In the genomic region with DNA sequence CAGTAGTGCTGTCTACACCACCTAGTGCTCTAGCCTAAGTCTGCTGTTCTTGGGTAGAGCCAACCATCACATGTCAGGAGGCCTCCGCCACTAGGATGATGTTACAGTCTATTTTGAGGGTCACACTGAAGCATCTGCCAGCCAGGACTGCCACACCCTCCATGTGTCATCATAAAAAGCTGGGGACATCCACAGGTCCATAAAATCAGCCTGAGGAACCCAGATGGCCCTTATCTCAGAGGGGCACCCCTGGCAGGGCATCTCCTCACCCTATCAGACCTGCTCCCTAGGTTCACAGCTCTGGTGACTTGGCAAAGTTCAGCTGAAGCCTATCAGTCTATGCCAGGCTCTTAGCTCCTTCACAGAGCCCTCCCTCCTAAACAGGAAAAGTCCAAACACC, we compare ENCODE assay signal across 11 mouse cellular contexts. TPM values are rescaled to one million over a fixed set of nuclear protein-coding genes. Genes with fewer than 3 reads are reported as not detected.
DNase-seq lines count a peak whose midpoint lies in the region; ATAC-seq lines count a peak whose summit lies in the region.
"Had no signal": no experiment of that assay in that cellular context is flagged by ENCODE, and none has a peak within 500 bp of the region (broad histone marks: within the 10 kb centered on the region; RNA-seq: fewer than 3 reads in every experiment).

No protein-coding gene starts in this region.

- H3K4me3 ChIP-seq in hindbrain, embryonic 16.5 days (ENCODE audit: low read length) = no peak overlapping the region
- no peak overlapping the region for H3K4me3 ChIP-seq in hindbrain, embryonic 12.5 days
- no peak overlapping the region for H3K4me3 ChIP-seq in forebrain, embryonic 15.5 days
- H3K4me3 ChIP-seq: left cerebral cortex, adult 2 months had no signal

- no peak overlapping the region for H3K9ac ChIP-seq in hindbrain, embryonic 16.5 days (ENCODE audit: low read depth, low read length)
- no peak overlapping the region for H3K9ac ChIP-seq in hindbrain, embryonic 12.5 days
- H3K9ac ChIP-seq in forebrain, embryonic 15.5 days (replicated peaks) = no peak overlapping the region

- H3K27ac ChIP-seq in hindbrain, embryonic 16.5 days (ENCODE audit: low read depth, low read length) = no peak overlapping the region
- H3K27ac ChIP-seq in hindbrain, embryonic 12.5 days = no peak overlapping the region
- H3K27ac ChIP-seq in forebrain, embryonic 15.5 days (replicated peaks) = no peak overlapping the region
- H3K27ac ChIP-seq: left cerebral cortex, adult 2 months had no signal

- no peak for DNase-seq in thymus, postnatal 14 days
- no peak for DNase-seq in thymus, postnatal 0 days (ENCODE audit: low spot score)

- ATAC-seq in hindbrain, embryonic 16.5 days = 0 out of 2 replicates have a peak, but pooled peaks have one; percentile 13
- no peak for ATAC-seq in hindbrain, embryonic 12.5 days (ENCODE audit: low FRiP score)
- ATAC-seq in erythroblast, adult 5-6 weeks (replicated peaks; ENCODE audit: low FRiP score, poor library complexity, severe bottlenecking) = peak; percentile 72
- peak; percentile 53 to 68; a peak in 3 of 4 replicates for ATAC-seq in hematopoietic stem cell, adult 5-6 weeks (replicated peaks in 1 of 2; ENCODE audit: insufficient read depth in 1 of 2, low FRiP score in 2 of 2, low TSS enrichment in 1 of 2, low read depth in 1 of 2, poor library complexity in 2 of 2, severe bottlenecking in 2 of 2)
- peak; percentile 94 for ATAC-seq in megakaryocyte-erythroid progenitor cell, adult 5-6 weeks (replicated peaks; ENCODE audit: low FRiP score, low TSS enrichment, poor library complexity, severe bottlenecking)
- no peak for ATAC-seq in forebrain, embryonic 15.5 days (replicated peaks)

- peaks cover 10% of the 10 kb centered on the region for H3K4me1 ChIP-seq in hindbrain, embryonic 16.5 days (ENCODE audit: control insufficient read depth, insufficient read depth, low read depth, low read length)
- peaks cover 7% of the 10 kb centered on the region for H3K4me1 ChIP-seq in hindbrain, embryonic 12.5 days
- peaks cover 23% of the 10 kb centered on the region for H3K4me1 ChIP-seq in forebrain, embryonic 15.5 days

- no peaks in the 10 kb centered on the region for H3K27me3 ChIP-seq in hindbrain, embryonic 16.5 days (replicated peaks; ENCODE audit: control insufficient read depth, insufficient read depth, low read length)
- no peaks in the 10 kb centered on the region for H3K27me3 ChIP-seq in hindbrain, embryonic 12.5 days
- no peaks in the 10 kb centered on the region for H3K27me3 ChIP-seq in forebrain, embryonic 15.5 days

- H3K36me3 ChIP-seq in hindbrain, embryonic 16.5 days (ENCODE audit: control insufficient read depth, insufficient read depth, low read length) = peaks cover 5% of the 10 kb centered on the region; the same call in 1 of the 2 replicates
- peaks cover 53% of the 10 kb centered on the region for H3K36me3 ChIP-seq in hindbrain, embryonic 12.5 days
- H3K36me3 ChIP-seq in forebrain, embryonic 15.5 days = peaks cover 52% of the 10 kb centered on the region

- no peak overlapping the region for H3K4me2 ChIP-seq in hindbrain, embryonic 16.5 days (ENCODE audit: low read length)
- no peak overlapping the region for H3K4me2 ChIP-seq in hindbrain, embryonic 12.5 days (replicated peaks)
- no peak overlapping the region for H3K4me2 ChIP-seq in forebrain, embryonic 15.5 days (replicated peaks)

- H3K9me3 ChIP-seq in hindbrain, embryonic 16.5 days (ENCODE audit: control insufficient read depth, low read length) = no peaks in the 10 kb centered on the region
- H3K9me3 ChIP-seq in hindbrain, embryonic 12.5 days (replicated peaks) = no peaks in the 10 kb centered on the region
- no peaks in the 10 kb centered on the region for H3K9me3 ChIP-seq in forebrain, embryonic 15.5 days

- 100% methylated on average over 1 of the region's 1 CpGs for WGBS in hindbrain, embryonic 16.5 days
- 100% methylated on average over 1 of the region's 1 CpGs for WGBS in hindbrain, embryonic 12.5 days
- 94% methylated on average over 1 of the region's 1 CpGs for WGBS in forebrain, embryonic 15.5 days

RNA-seq across cellular contexts. Expression of a gene that starts 6.2 kb away (rescaled TPM):
- polyA plus RNA-seq in hindbrain, embryonic 16.5 days (2015; fragmentation: Nextera tagmentation; extraction: Ambion mirVana) = 8.9 and 9.3 TPM in 2 replicates
- polyA plus RNA-seq in hindbrain, embryonic 12.5 days (2016; fragmentation: Nextera tagmentation; extraction: Ambion mirVana) = 12.8 and 14.6 TPM in 2 replicates
- 514 and 565 TPM in 2 replicates for total RNA-seq in erythroblast, adult 5-6 weeks (2015; ENCODE audit: low replicate concordance)
- total RNA-seq in erythroblast, adult 5-6 weeks (2017; ENCODE audit: low replicate concordance) = 620 and 633 TPM in 2 replicates
- 7.1 and 10.3 TPM in 2 replicates for total RNA-seq in hematopoietic stem cell, adult 5-6 weeks (2017)
- 34.9 and 36.4 TPM in 2 replicates for total RNA-seq in megakaryocyte-erythroid progenitor cell, adult 5-6 weeks (2014; fragmentation: Nextera tagmentation)
- 8.3 and 16.0 TPM in 2 replicates for total RNA-seq in megakaryocyte-erythroid progenitor cell, adult 5-6 weeks (2017)
- polyA plus RNA-seq in forebrain, embryonic 15.5 days (2015; fragmentation: Nextera tagmentation; extraction: Ambion mirVana) = 11.8 and 13.9 TPM in 2 replicates
- 8.4 and 9.9 TPM in 2 replicates for polyA plus RNA-seq in thymus, postnatal 0 days (2015; fragmentation: Nextera tagmentation; extraction: Ambion mirVana)

RNA-seq across cellular contexts. Expression of a gene that starts 6.6 kb away (rescaled TPM):
- polyA plus RNA-seq in hindbrain, embryonic 16.5 days (2015; fragmentation: Nextera tagmentation; extraction: Ambion mirVana) = 0.86 and 1.4 TPM in 2 replicates
- polyA plus RNA-seq in hindbrain, embryonic 12.5 days (2016; fragmentation: Nextera tagmentation; extraction: Ambion mirVana) = 0.84 and 1.5 TPM in 2 replicates
- 1.0 and 1.2 TPM in 2 replicates for total RNA-seq in erythroblast, adult 5-6 weeks (2015; ENCODE audit: low replicate concordance)
- total RNA-seq in erythroblast, adult 5-6 weeks (2017; ENCODE audit: low replicate concordance) = 2.5 and 3.2 TPM in 2 replicates
- not detected in 2 replicates for total RNA-seq in hematopoietic stem cell, adult 5-6 weeks (2017)
- not detected in 2 replicates for total RNA-seq in megakaryocyte-erythroid progenitor cell, adult 5-6 weeks (2014; fragmentation: Nextera tagmentation)
- total RNA-seq in megakaryocyte-erythroid progenitor cell, adult 5-6 weeks (2017) = not detected in 2 replicates
- polyA plus RNA-seq in forebrain, embryonic 15.5 days (2015; fragmentation: Nextera tagmentation; extraction: Ambion mirVana) = 0.61 and 0.84 TPM in 2 replicates
- polyA plus RNA-seq in thymus, postnatal 0 days (2015; fragmentation: Nextera tagmentation; extraction: Ambion mirVana) = 0.10 and 0.18 TPM in 2 replicates
- total RNA-seq: adrenal gland, adult 18-20 months; heart, postnatal 36 days had no signal

RNA-seq across cellular contexts. Expression of a gene that starts 32.2 kb away (rescaled TPM):
- 52.3 and 54.7 TPM in 2 replicates for polyA plus RNA-seq in hindbrain, embryonic 16.5 days (2015; fragmentation: Nextera tagmentation; extraction: Ambion mirVana)
- polyA plus RNA-seq in hindbrain, embryonic 12.5 days (2016; fragmentation: Nextera tagmentation; extraction: Ambion mirVana) = 63.8 and 64.5 TPM in 2 replicates
- 13.1 and 15.9 TPM in 2 replicates for total RNA-seq in erythroblast, adult 5-6 weeks (2015; ENCODE audit: low replicate concordance)
- 9.6 and 11.3 TPM in 2 replicates for total RNA-seq in erythroblast, adult 5-6 weeks (2017; ENCODE audit: low replicate concordance)
- 14.3 and 14.6 TPM in 2 replicates for total RNA-seq in hematopoietic stem cell, adult 5-6 weeks (2017)
- total RNA-seq in megakaryocyte-erythroid progenitor cell, adult 5-6 weeks (2014; fragmentation: Nextera tagmentation) = 32.0 and 47.6 TPM in 2 replicates
- total RNA-seq in megakaryocyte-erythroid progenitor cell, adult 5-6 weeks (2017) = 14.2 and 20.0 TPM in 2 replicates
- 65.0 and 66.4 TPM in 2 replicates for polyA plus RNA-seq in forebrain, embryonic 15.5 days (2015; fragmentation: Nextera tagmentation; extraction: Ambion mirVana)
- polyA plus RNA-seq in thymus, postnatal 0 days (2015; fragmentation: Nextera tagmentation; extraction: Ambion mirVana) = 25.1 and 28.2 TPM in 2 replicates

RNA-seq across cellular contexts. Expression of a gene that starts 34.0 kb away (rescaled TPM):
- polyA plus RNA-seq in hindbrain, embryonic 16.5 days (2015; fragmentation: Nextera tagmentation; extraction: Ambion mirVana) = 52.5 and 55.9 TPM in 2 replicates
- 74.3 and 77.8 TPM in 2 replicates for polyA plus RNA-seq in hindbrain, embryonic 12.5 days (2016; fragmentation: Nextera tagmentation; extraction: Ambion mirVana)
- total RNA-seq in erythroblast, adult 5-6 weeks (2015; ENCODE audit: low replicate concordance) = 6.3 and 16.3 TPM in 2 replicates
- total RNA-seq in erythroblast, adult 5-6 weeks (2017; ENCODE audit: low replicate concordance) = 7.1 and 8.3 TPM in 2 replicates
- 25.8 and 28.3 TPM in 2 replicates for total RNA-seq in hematopoietic stem cell, adult 5-6 weeks (2017)
- total RNA-seq in megakaryocyte-erythroid progenitor cell, adult 5-6 weeks (2014; fragmentation: Nextera tagmentation) = 24.4 and 27.1 TPM in 2 replicates
- total RNA-seq in megakaryocyte-erythroid progenitor cell, adult 5-6 weeks (2017) = 18.5 and 33.4 TPM in 2 replicates
- 70.5 and 73.6 TPM in 2 replicates for polyA plus RNA-seq in forebrain, embryonic 15.5 days (2015; fragmentation: Nextera tagmentation; extraction: Ambion mirVana)
- polyA plus RNA-seq in thymus, postnatal 0 days (2015; fragmentation: Nextera tagmentation; extraction: Ambion mirVana) = 55.4 and 56.2 TPM in 2 replicates

RNA-seq across cellular contexts. Expression of a gene that starts 39.5 kb away (rescaled TPM):
- polyA plus RNA-seq in hindbrain, embryonic 16.5 days (2015; fragmentation: Nextera tagmentation; extraction: Ambion mirVana) = 118 and 158 TPM in 2 replicates
- 241 and 248 TPM in 2 replicates for polyA plus RNA-seq in hindbrain, embryonic 12.5 days (2016; fragmentation: Nextera tagmentation; extraction: Ambion mirVana)
- total RNA-seq in erythroblast, adult 5-6 weeks (2015; ENCODE audit: low replicate concordance) = 48.1 and 55.3 TPM in 2 replicates
- 5.7 and 8.9 TPM in 2 replicates for total RNA-seq in erythroblast, adult 5-6 weeks (2017; ENCODE audit: low replicate concordance)
- total RNA-seq in hematopoietic stem cell, adult 5-6 weeks (2017) = 58.5 and 70.2 TPM in 2 replicates
- 174 and 237 TPM in 2 replicates for total RNA-seq in megakaryocyte-erythroid progenitor cell, adult 5-6 weeks (2014; fragmentation: Nextera tagmentation)
- 29.3 and 101 TPM in 2 replicates for total RNA-seq in megakaryocyte-erythroid progenitor cell, adult 5-6 weeks (2017)
- 189 and 218 TPM in 2 replicates for polyA plus RNA-seq in forebrain, embryonic 15.5 days (2015; fragmentation: Nextera tagmentation; extraction: Ambion mirVana)
- polyA plus RNA-seq in thymus, postnatal 0 days (2015; fragmentation: Nextera tagmentation; extraction: Ambion mirVana) = 169 and 192 TPM in 2 replicates

Comparison
In these comparisons a context has a peak if more than half of its experiments do, and no peak if none do; other contexts are left out.
1. ATAC-seq: peak in hindbrain, embryonic 16.5 days (single experiment), erythroblast, adult 5-6 weeks (single experiment), hematopoietic stem cell, adult 5-6 weeks (2 of 2) and megakaryocyte-erythroid progenitor cell, adult 5-6 weeks (single experiment); none in hindbrain, embryonic 12.5 days (single experiment) and forebrain, embryonic 15.5 days (single experiment).